Mouse (Mus musculus): ENCODE data around the gene Coq5.

Gene Coq5

GRCm38 (mm10) chr5:115279226-115280049, at the start of gene Coq5:
Gene Coq5, plus strand, starts transcription at chr5:115279666.
- in situ Hi-C loops (cut with MboI, MseI) = loop anchor here (5.0 kb wide), 1 partner anchor 68 kb away; the partner anchor contains the start of gene Cox6a1

GRCm38 (mm10) chr5:115230830-115231551, 48.5 kb upstream of the Coq5 start:
- in situ Hi-C loops (cut with MboI, MseI) = no loop called here

GRCm38 (mm10) chr5:115231552-115232120, 47.8 kb upstream of the Coq5 start:
- in situ Hi-C loops (cut with MboI, MseI) = no loop called here

DNA sequence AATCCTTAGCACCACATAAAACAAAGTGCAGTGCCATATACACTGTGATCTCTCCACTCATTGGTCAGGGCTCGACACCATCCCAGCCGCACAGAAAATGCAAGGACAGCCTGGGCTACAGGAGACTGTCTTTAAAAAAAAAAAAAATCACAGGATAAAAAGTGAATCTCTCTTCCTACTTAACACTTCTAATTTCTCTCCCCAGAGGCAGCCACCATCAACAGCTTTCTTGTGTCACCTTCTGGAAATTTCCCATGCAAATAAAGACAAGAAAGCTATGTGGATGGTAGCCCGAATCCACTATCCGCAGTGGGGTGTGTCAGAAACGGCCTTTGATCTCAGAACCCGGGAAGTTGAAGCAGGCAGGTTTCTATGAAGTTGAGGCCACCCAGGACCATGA, 47.0 kb upstream of the Coq5 start:
- in situ Hi-C loops (cut with MboI, MseI) = no loop called here

DNA sequence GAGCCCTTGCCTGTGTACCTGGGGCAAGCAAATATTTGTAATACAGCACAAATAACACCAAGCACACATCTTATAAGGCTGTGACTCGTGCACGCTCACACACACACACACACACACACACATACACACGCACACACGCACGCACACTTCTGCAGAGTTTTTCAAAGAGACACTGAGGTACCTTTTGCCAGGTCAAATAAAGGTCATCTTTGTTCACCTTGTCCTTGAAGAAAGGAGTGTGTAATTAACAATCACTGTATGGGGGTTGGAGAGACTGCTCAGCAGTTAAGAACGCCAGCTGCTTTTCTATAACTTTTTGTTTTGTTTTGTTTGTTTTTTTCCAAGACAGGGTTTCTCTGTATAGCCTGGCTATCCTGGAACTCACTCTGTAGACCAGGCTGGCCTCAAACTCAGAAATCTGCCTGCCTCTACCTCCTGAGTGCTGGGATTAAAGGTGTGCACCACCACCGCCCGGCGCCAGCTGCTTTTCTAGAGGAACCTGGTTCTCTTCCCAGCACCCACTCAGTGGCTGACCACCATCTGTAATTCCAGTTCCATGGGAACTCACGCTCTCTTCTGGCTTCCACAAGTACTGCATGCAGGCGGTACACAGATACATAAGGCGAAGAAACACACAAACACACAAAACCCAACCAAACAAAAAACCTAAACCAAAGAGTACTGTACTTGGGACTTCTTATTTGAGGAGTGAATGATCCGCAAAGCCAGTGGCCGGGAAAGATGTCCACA, 46.3 kb upstream of the Coq5 start:
- in situ Hi-C loops (cut with MboI, MseI) = no loop called here

- in situ Hi-C loops (cut with MboI, MseI) = no loop called here
Measured at GRCm38 (mm10) chr5:115234519-115234918, 44.9 kb upstream of the Coq5 start.

DNA sequence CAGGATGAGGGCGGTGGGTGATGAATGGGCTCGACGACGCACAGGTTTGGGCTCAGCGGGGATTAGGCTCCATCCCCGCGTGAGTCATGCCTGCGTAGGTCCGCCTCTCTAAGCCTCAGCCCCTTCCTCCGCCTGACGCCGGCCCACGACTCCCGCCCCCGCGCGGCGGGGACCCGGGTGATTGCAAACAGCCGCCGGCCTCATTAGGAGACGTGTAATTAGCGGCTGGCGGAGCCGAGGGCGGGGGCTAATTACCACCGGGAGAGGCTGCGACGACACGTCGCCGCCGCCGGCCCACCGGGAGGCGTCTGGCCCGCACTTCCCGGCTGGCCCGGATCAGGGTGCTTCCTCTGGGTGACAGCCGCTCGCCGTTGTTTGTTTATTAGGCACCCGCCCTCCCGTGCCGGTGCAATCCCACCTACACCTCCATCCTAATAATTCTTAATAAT, 44.1 kb upstream of the Coq5 start:
- in situ Hi-C loops (cut with MboI, MseI) = loop anchor here (5.0 kb wide), 2 partner anchors 102 to 108 kb away; no protein-coding TSS in a partner anchor

DNA sequence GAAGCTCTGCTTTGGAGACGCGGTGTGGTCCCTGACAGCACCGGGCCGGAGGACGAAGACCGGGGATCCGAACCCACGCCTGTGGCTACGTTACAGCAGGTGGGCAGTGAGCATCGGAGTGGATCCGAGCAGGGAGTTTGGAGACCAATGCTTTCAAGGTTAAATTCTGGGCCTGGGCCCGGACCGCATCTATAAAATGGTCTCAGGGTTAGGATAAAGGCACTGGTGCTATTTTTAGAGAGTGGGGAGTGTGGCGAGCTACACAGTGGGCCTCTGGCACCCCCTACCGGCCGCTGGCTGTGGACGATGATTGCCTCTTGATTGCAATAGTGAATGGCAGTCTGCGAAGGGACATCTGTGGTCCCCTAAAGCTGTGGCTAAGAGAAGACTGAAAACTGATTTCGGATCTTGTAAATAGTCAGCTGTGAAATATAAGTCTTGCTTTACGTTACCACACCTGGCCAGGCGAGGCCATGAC, 43.6 kb upstream of the Coq5 start, which contains the start of gene Pop5:
TSS of gene Pop5 (plus strand) at position 51 of the 478 bp plus-strand sequence.
- in situ Hi-C loops (cut with MboI, MseI) = loop anchor here (5.0 kb wide), 2 partner anchors 101 to 109 kb away; no protein-coding TSS in a partner anchor

- in situ Hi-C loops (cut with MboI, MseI) = loop anchor here (5.0 kb wide), 2 partner anchors 99 to 111 kb away; no protein-coding TSS in a partner anchor
Measured at GRCm38 (mm10) chr5:115237803-115238728, 41.4 kb upstream of the Coq5 start.

- in situ Hi-C loops (cut with MboI, MseI) = loop anchor here (5.0 kb wide), 2 partner anchors 99 to 111 kb away; no protein-coding TSS in a partner anchor
Measured at GRCm38 (mm10) chr5:115238729-115239195, 40.7 kb upstream of the Coq5 start.

DNA sequence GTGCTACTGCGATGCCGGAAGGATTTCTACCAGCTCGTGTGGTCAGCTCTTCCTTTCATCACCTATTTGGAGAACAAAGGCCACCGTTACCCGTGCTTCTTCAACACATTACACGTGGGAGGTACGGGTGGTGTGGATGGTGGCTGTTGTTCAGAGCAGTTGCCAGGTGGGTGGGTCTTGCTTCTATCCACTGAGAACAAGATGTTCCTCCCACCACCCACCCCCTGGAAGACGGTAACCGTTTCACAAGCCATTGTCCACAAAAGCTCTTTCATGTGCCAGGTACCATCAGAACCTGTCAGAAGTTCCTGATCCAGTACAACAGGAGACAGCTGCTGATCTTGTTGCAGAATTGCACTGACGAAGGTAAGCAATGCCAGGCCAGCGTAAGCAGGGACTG, 39.3 kb upstream of the Coq5 start:
- in situ Hi-C loops (cut with MboI, MseI) = no loop called here

DNA sequence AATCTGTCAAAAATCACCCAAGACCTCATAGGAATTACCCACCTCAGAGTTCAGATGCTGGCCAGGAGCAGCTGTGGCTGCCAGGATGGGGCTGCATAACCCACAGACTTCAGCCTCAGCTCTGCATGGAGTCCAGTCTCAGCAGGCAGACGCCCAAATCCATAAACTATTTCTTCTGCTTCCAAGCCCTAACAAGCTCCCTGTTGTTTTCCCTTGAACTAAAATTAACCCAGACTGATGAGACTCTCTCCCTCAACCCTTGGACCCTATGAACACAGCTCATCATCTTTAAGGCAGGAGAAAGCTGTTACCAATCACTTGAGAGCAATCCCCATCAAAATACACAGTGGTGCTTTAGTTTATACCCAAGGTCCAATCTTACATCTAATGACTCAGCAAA, 24.0 kb upstream of the Coq5 start:
- in situ Hi-C loops (cut with MboI, MseI) = no loop called here

DNA sequence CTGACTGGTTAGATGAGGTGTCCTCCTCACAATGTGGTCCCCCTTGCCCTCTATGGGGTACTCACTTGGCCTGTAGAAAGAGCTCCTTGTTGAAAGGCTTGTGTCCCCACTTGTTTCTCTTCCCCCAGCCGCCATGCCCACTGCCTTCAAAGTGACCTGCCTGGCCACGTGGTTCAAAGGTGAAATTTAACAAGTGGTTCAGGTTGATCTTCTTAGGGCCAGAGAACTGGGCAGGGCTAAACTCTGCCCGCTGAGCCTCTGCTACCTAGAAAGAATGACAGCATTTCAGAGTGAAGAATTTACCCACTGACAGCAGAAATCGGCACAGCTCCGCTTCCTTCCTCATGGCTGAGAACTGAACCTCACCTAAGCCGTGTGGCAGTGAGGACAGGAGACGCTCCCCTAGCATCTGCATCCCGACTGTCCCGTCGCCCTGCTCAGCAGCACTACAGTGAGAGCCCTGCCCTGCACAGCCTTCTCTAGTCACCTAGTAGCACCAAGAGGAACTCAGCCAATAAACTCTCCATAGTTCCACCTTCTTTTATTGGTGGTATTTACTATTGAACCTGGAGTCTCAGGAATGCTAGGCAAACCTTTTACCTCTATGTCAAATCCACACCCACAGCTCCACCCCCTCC, 22.4 kb upstream of the Coq5 start:
- in situ Hi-C loops (cut with MboI, MseI) = no loop called here

GRCm38 (mm10) chr5:115260356-115260755, 19.1 kb upstream of the Coq5 start:
- in situ Hi-C loops (cut with MboI, MseI) = no loop called here

DNA sequence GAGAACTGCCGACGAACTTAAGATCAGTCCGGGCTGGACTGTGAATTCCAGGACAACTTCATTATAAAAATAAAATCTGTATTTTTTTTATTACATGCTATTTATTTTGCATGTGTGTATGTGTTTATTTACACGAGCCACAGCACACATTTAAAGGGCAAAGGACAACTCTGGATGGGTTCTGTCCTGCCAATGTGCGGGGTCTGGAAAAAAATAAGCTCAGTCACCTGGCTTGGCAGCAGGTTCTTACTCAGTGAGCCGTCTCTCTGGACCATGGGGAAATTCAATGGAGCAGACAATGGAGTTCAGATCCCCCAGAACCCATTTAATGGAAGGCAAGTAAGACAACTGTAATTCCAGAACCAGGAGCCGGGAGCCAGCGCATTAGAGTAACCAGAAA, 18.3 kb upstream of the Coq5 start:
- in situ Hi-C loops (cut with MboI, MseI) = no loop called here

GRCm38 (mm10) chr5:115261880-115262279, 17.6 kb upstream of the Coq5 start:
- in situ Hi-C loops (cut with MboI, MseI) = no loop called here

GRCm38 (mm10) chr5:115262502-115263291, 16.8 kb upstream of the Coq5 start:
- in situ Hi-C loops (cut with MboI, MseI) = no loop called here

GRCm38 (mm10) chr5:115266340-115266739, 13.1 kb upstream of the Coq5 start:
- in situ Hi-C loops (cut with MboI, MseI) = no loop called here
